Mouse (Mus musculus) ES-Bruce4 (cell line): Measurements from ENCODE around the gene Coq8b. TPM values are rescaled to one million over a fixed set of nuclear protein-coding genes. Genes with fewer than 3 reads are reported as not detected.

Experiments
- H3K27ac ChIP-seq: 2 replicates; pipeline ENCODE4 v1.5.1; 2012; ENCODE audit warnings: low read length, inconsistent platforms; ENCODE audit not compliant: insufficient read depth
- H3K27me3 ChIP-seq: 2 replicates; pipeline ENCODE4 v1.6.1; 2012; ENCODE audit warnings: mild to moderate bottlenecking, low read length, inconsistent platforms; ENCODE audit not compliant: control insufficient read depth, poor library complexity, insufficient read depth, severe bottlenecking
- H3K36me3 ChIP-seq: 2 replicates; pipeline ENCODE4 v1.6.1; 2012; ENCODE audit warnings: inconsistent platforms, mild to moderate bottlenecking, low read length, moderate library complexity; ENCODE audit not compliant: control insufficient read depth, poor library complexity, insufficient read depth, severe bottlenecking
- H3K4me1 ChIP-seq: one replicate; pipeline ENCODE4 v1.8.1; 2011; ENCODE audit warnings: low read length; ENCODE audit not compliant: control insufficient read depth, insufficient read depth
- H3K4me3 ChIP-seq: 2 replicates; pipeline ENCODE4 v1.5.1; 2011; ENCODE audit warnings: low read depth, mild to moderate bottlenecking, low read length
- H3K9ac ChIP-seq: 2 replicates; pipeline ENCODE4 v1.6.1; 2012; ENCODE audit warnings: low read depth, mild to moderate bottlenecking, inconsistent platforms; ENCODE audit not compliant: poor library complexity, severe bottlenecking
- H3K9me3 ChIP-seq: replicated peaks from 2 replicates; pipeline ENCODE4 v1.6.1; 2012; ENCODE audit warnings: mild to moderate bottlenecking, low read length, inconsistent platforms; ENCODE audit not compliant: control insufficient read depth, poor library complexity, insufficient read depth, severe bottlenecking
- CTCF ChIP-seq: IDR thresholded peaks from one replicate; pipeline ENCODE4 v1.8.1; 2011; ENCODE audit warnings: low read depth, low read length
- EP300 ChIP-seq: IDR thresholded peaks from 2 replicates; pipeline ENCODE4 v1.6.1; 2011; ENCODE audit warnings: low read depth, low read length; ENCODE audit not compliant: insufficient read depth
- POLR2A ChIP-seq: IDR thresholded peaks from one replicate; pipeline ENCODE4 v1.8.1; 2011; ENCODE audit warnings: low read length; ENCODE audit not compliant: insufficient read depth
- polyA plus RNA-seq: library from polyadenylated mRNA; stranded (reverse); fragments of >200 nt; gene quantifications from 2 replicates; pipeline ENCODE4 v1.2.4, GENCODE M21; 2011; ENCODE audit warnings: low read depth; ENCODE audit not compliant: missing spikeins, insufficient read depth, insufficient read length

The Coq8b gene
- polyA plus RNA-seq, 1 experiment, result 10.9 TPM

- Histone ChIP-seq H3K9me3 (no peaks in the 10 kb centered on the region), H3K4me3 (no peak overlapping the region), H3K4me1 (no peaks in the 10 kb centered on the region), H3K27ac (no peak overlapping the region), H3K27me3 (no peaks in the 10 kb centered on the region), H3K9ac (no peak overlapping the region), H3K36me3 (no peaks in the 10 kb centered on the region)
- no peak for TF ChIP-seq EP300
- no peak for TF ChIP-seq CTCF
- TF ChIP-seq POLR2A, result no peak
These were observed 67.5 kb downstream of the Coq8b start for GRCm38 (mm10) chr7:27300351-27300750.

DNA sequence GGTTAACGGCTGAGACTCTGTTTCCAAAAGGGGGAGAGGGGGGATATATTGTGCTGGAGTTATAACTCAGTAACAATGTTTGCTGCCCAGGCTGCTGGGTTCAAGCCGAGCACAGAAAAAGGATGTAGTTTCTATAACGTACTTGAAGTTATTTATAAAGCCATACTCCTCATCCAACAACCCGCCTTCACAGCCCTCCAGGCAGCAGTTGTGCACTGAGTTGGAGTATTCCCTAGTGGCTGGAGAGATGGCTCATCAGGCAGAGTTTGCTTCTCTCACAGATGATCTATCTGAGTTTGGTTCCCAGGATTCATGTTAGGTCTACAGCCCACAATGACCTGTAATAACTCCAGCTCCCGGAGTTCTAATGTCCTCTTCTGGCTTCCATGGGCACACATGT lies 68.0 kb downstream of the Coq8b start:
- no peak for TF ChIP-seq POLR2A
- no peak for TF ChIP-seq EP300
- TF ChIP-seq CTCF, result no peak
- Histone ChIP-seq H3K27me3 (no peaks in the 10 kb centered on the region), H3K27ac (no peak overlapping the region)

GRCm38 (mm10) chr7:27302172-27302571 lies 69.3 kb downstream of the Coq8b start:
- Histone ChIP-seq H3K4me3 (no peak overlapping the region), H3K9ac (no peak overlapping the region), H3K9me3 (no peaks in the 10 kb centered on the region), H3K27ac (peak overlapping the region; percentile 11), H3K27me3 (no peaks in the 10 kb centered on the region), H3K4me1 (no peaks in the 10 kb centered on the region), H3K36me3 (no peaks in the 10 kb centered on the region)
- TF ChIP-seq CTCF, result peak; percentile 99
- TF ChIP-seq EP300, result 0 out of 2 replicates have a peak, but pooled peaks have one; percentile 30
- no peak for TF ChIP-seq POLR2A

More for the DNA sequence above, 68.0 kb downstream of the Coq8b start:
- Histone ChIP-seq H3K4me3 (no peak overlapping the region), H3K9ac (no peak overlapping the region), H3K4me1 (no peaks in the 10 kb centered on the region), H3K36me3 (no peaks in the 10 kb centered on the region), H3K9me3 (no peaks in the 10 kb centered on the region)

- Histone ChIP-seq H3K27me3 (no peaks in the 10 kb centered on the region), H3K4me1 (no peaks in the 10 kb centered on the region), H3K9ac (no peak overlapping the region), H3K27ac (peak overlapping the region; percentile 17), H3K9me3 (no peaks in the 10 kb centered on the region), H3K36me3 (0 out of 2 replicates have a peak, but pooled peaks cover 2% of the 10 kb centered on the region), H3K4me3 (no peak overlapping the region)
- TF ChIP-seq POLR2A, result no peak
- TF ChIP-seq EP300, result no peak
- TF ChIP-seq CTCF, result no peak
These were observed 72.4 kb downstream of the Coq8b start for GRCm38 (mm10) chr7:27305091-27305730.

- Histone ChIP-seq H3K4me3 (0 out of 2 replicates have a peak overlapping the region, but pooled peaks have one; percentile 2), H3K9me3 (no peaks in the 10 kb centered on the region), H3K36me3 (0 out of 2 replicates have a peak, but pooled peaks cover 2% of the 10 kb centered on the region), H3K27ac (peak overlapping the region; percentile 45), H3K27me3 (no peaks in the 10 kb centered on the region), H3K4me1 (no peaks in the 10 kb centered on the region), H3K9ac (peak overlapping the region; percentile 5; the same call in 1 of the 2 replicates)
- peak; percentile 98 for TF ChIP-seq CTCF
- peak; percentile 52; the same call in 1 of the 2 replicates for TF ChIP-seq EP300
- TF ChIP-seq POLR2A, result no peak
These were observed 73.6 kb downstream of the Coq8b start for GRCm38 (mm10) chr7:27306161-27307160.
